Mouse (Mus musculus) heart, adult 2 months (tissue): ENCODE measurements at regions not wholly inside any gene's neighbourhood (a gene's known extent, or its start where the extent isn't known, plus 50 kb on each side); places are given as distances from the start of the nearest gene placed in this dataset.

Experiments
- CTCF ChIP-seq: fragments of 200-600 bp; IDR thresholded peaks from 2 replicates; pipeline ENCODE4 v1.8.1; 2022; ENCODE audit warnings: antibody characterized with exemption, mild to moderate bottlenecking, moderate library complexity
- POLR2A ChIP-seq: fragments of 200-500 bp; IDR thresholded peaks from 2 replicates; pipeline ENCODE4 v1.6.1; 2011; ENCODE audit warnings: mild to moderate bottlenecking, low read depth, low read length, control low read depth; ENCODE audit not compliant: insufficient read depth

GRCm38 (mm10) chr11:12873712-12874111 lies 409.0 kb upstream of the Cobl start:
- TF ChIP-seq POLR2A: no peak
- no peak for TF ChIP-seq CTCF
